Mouse (Mus musculus) heart, embryonic 10.5 days (tissue): Measurements from ENCODE around the gene Glis1. TPM values are rescaled to one million over a fixed set of nuclear protein-coding genes. Genes with fewer than 3 reads are reported as not detected.

Source experiments
- DNase-seq: peaks from one replicate; pipeline ENCODE4 v3.0.0-alpha.2; 2017; ENCODE audit warnings: low spot score
- H3K27ac ChIP-seq: fragments of 300-500 bp; sonication (generic); 2 replicates; pipeline ENCODE4 v1.5.1; 2016; ENCODE audit warnings: mild to moderate bottlenecking
- H3K27me3 ChIP-seq: fragments of 300-500 bp; sonication (generic); 2 replicates; pipeline ENCODE4 v1.6.1; 2016; ENCODE audit warnings: mild to moderate bottlenecking; ENCODE audit not compliant: poor library complexity, insufficient read depth, severe bottlenecking
- H3K36me3 ChIP-seq: fragments of 300-500 bp; sonication (generic); 2 replicates; pipeline ENCODE4 v1.6.1; 2016; ENCODE audit warnings: mild to moderate bottlenecking, moderate library complexity
- H3K4me1 ChIP-seq: fragments of 300-500 bp; sonication (generic); 2 replicates; pipeline ENCODE4 v1.6.1; 2016; ENCODE audit warnings: mild to moderate bottlenecking
- H3K4me3 ChIP-seq: fragments of 300-500 bp; sonication (generic); 2 replicates; pipeline ENCODE4 v1.5.1; 2016; ENCODE audit warnings: mild to moderate bottlenecking, moderate library complexity
- H3K9me3 ChIP-seq: fragments of 300-500 bp; sonication (generic); 2 replicates; pipeline ENCODE4 v1.6.1; 2016; ENCODE audit warnings: mild to moderate bottlenecking, moderate library complexity
- WGBS: fragments of 180-500 bp; shearing (Covaris S2); methylation state at CpG from one replicate; pipeline ENCODE4 v1.1.7; 2016; 5-methylcytosine and 5-hydroxymethylcytosine counted together
- polyA plus RNA-seq: library from polyadenylated mRNA; unstranded; fragments of >200 nt; fragmentation: Nextera tagmentation; extraction: Ambion mirVana; gene quantifications from 2 replicates; pipeline ENCODE4 v1.2.1, GENCODE M21; 2016

Gene Glis1
- polyA plus RNA-seq, 1 experiment from 2014 or later: 2.0 TPM

GRCm38 (mm10) chr4:107570329-107571014, 136.1 kb downstream of the Glis1 start:
- no peak for DNase-seq
- no peaks in the 10 kb centered on the region for H3K36me3 ChIP-seq
- H3K27me3 ChIP-seq: peaks cover 20% of the 10 kb centered on the region
- H3K4me1 ChIP-seq: peaks cover 33% of the 10 kb centered on the region
- whole genome bisulfite sequencing: 63% methylated on average over 19 of the region's 19 CpGs
- no peak overlapping the region for H3K27ac ChIP-seq
- H3K4me3 ChIP-seq: no peak overlapping the region
- H3K9me3 ChIP-seq: no peaks in the 10 kb centered on the region

DNA sequence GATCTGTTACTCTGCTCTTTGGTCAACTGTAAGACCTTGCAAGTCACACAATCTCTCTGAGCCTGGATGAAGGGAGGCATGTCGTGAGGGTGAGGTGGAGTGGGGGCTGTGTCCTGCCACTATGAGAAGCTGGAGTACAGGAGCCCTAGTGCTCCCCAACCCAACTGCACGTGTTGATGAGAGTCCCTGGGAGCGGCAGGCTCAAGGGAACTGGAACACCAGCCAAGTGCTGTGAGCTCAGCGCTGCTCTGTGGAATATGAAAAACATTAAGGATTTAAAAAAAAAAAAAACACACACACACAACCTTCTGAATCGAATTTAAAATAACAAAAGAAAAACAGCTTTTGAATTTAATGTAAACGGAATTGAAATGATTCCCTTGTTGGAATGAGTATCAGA, 141.4 kb downstream of the Glis1 start:
- DNase-seq: no peak
- WGBS: 72% methylated on average over 6 of the region's 6 CpGs
- Histone ChIP-seq H3K27ac (no peak overlapping the region), H3K36me3 (no peaks in the 10 kb centered on the region), H3K9me3 (no peaks in the 10 kb centered on the region), H3K4me1 (peaks cover 11% of the 10 kb centered on the region), H3K27me3 (peaks cover 13% of the 10 kb centered on the region; the same call in 1 of the 2 replicates), H3K4me3 (no peak overlapping the region)

DNA sequence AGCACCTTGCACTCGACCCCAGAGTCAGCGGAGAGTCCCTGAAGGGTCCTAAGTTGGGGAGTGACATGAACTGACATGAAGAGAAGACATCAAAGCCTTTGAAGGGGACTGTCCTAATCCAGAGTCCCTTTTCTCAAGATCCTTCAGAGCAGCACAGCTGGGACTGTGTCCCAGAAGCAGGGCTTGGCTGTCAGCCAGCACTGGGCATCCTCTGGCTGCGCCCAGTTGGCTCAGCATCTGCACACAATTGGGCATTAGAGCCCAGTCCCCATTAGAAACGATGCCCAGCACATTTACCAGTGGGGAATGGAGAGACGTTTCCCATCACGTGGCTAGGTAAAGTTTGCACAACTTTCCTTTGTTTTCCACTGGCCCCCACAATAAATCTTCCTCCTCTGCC, 142.4 kb downstream of the Glis1 start:
- Histone ChIP-seq H3K4me3 (no peak overlapping the region), H3K9me3 (no peaks in the 10 kb centered on the region), H3K27me3 (peaks cover 15% of the 10 kb centered on the region; the same call in 1 of the 2 replicates), H3K27ac (no peak overlapping the region), H3K4me1 (peaks cover 4% of the 10 kb centered on the region; the same call in 1 of the 2 replicates), H3K36me3 (no peaks in the 10 kb centered on the region)
- DNase-seq: no peak
- WGBS: 71% methylated on average over 6 of the region's 6 CpGs

- Histone ChIP-seq H3K9me3 (no peaks in the 10 kb centered on the region), H3K27ac (no peak overlapping the region), H3K27me3 (peaks cover 20% of the 10 kb centered on the region; the same call in 1 of the 2 replicates), H3K36me3 (no peaks in the 10 kb centered on the region), H3K4me3 (no peak overlapping the region), H3K4me1 (no peaks in the 10 kb centered on the region; the same call in 1 of the 2 replicates)
- DNase-seq: no peak
- 80% methylated on average over 12 of the region's 12 CpGs for WGBS
Observed at GRCm38 (mm10) chr4:107577146-107577839, 142.9 kb downstream of the Glis1 start.

GRCm38 (mm10) chr4:107580883-107581282, 146.5 kb downstream of the Glis1 start:
- Histone ChIP-seq H3K9me3 (no peaks in the 10 kb centered on the region), H3K27me3 (peaks cover 20% of the 10 kb centered on the region; the same call in 1 of the 2 replicates), H3K27ac (no peak overlapping the region), H3K4me1 (no peaks in the 10 kb centered on the region), H3K4me3 (no peak overlapping the region), H3K36me3 (no peaks in the 10 kb centered on the region)
- DNase-seq: no peak
- 74% methylated on average over 11 of the region's 11 CpGs for WGBS

- Histone ChIP-seq H3K27ac (no peak overlapping the region), H3K4me1 (peaks cover 24% of the 10 kb centered on the region), H3K27me3 (peaks cover 6% of the 10 kb centered on the region; the same call in 1 of the 2 replicates), H3K36me3 (no peaks in the 10 kb centered on the region), H3K4me3 (no peak overlapping the region), H3K9me3 (no peaks in the 10 kb centered on the region)
- WGBS: 61% methylated on average over 5 of the region's 5 CpGs
- DNase-seq: no peak
Observed at GRCm38 (mm10) chr4:107586391-107586790, 152.0 kb downstream of the Glis1 start.

DNA sequence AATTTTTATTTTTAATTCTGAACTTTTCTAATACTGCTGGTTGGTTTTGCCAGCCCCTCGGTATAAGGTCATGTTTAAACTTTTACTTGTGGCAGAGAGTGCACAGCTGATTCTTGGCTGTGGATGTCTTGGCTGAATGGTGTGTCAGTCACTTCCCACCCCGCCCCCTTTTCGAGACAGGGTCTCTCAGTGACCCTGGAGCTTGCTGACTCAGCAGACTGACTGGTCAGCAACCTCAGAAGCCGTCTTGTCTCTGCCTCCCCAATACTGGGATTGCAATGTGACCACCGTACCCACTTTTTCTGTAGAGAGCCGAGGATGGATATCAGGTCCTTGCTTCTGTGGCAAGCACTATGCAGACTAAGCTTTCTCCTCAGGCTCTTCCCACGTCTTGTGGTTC, 154.2 kb downstream of the Glis1 start:
- no peaks in the 10 kb centered on the region for H3K9me3 ChIP-seq
- DNase-seq: no peak
- H3K27me3 ChIP-seq: no peaks in the 10 kb centered on the region
- 83% methylated on average over 7 of the region's 7 CpGs for WGBS
- peaks cover 33% of the 10 kb centered on the region for H3K4me1 ChIP-seq
- no peak overlapping the region for H3K4me3 ChIP-seq
- no peaks in the 10 kb centered on the region for H3K36me3 ChIP-seq
- H3K27ac ChIP-seq: no peak overlapping the region

- Histone ChIP-seq H3K4me3 (no peak overlapping the region), H3K4me1 (peaks cover 33% of the 10 kb centered on the region), H3K36me3 (no peaks in the 10 kb centered on the region), H3K9me3 (no peaks in the 10 kb centered on the region), H3K27me3 (no peaks in the 10 kb centered on the region), H3K27ac (no peak overlapping the region)
- 84% methylated on average over 8 of the region's 8 CpGs for WGBS
- no peak for DNase-seq
Observed at GRCm38 (mm10) chr4:107589046-107589445, 154.7 kb downstream of the Glis1 start.

DNA sequence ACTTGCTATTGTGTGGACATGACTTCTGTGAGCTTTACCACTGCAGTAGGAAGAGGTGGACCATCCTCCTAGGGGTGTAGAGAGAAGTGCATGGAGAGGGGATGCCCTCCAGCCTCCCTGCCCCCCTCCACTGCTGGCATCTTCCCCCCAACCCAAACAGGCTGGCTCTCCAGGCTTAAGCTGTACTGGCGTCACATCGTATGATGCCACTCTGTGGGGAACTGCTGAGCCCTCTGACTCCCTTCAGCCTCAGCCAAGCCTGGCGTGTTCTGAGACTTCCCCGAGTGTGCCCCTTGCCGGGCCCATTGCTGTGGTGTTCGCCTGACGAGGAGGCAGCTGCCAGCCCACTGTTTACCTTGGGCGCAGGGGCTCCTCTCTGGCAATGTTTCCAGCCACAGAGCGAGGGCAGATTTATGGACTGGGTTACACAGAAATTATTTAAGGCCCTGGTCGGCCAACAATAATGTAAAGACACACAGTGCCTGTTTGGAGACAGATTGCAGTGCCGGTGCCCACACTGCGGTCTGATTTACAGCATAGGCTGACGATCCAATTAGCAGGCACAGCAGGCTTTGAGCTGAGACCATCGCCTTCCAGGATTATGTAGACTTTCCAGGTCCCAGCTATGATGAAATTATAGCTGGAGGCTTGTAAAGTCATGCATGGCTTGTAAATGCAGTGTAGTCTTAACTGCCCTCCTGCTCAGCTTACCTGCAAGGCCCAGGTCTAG, 156.6 kb downstream of the Glis1 start:
- Histone ChIP-seq H3K36me3 (no peaks in the 10 kb centered on the region), H3K4me1 (peaks cover 51% of the 10 kb centered on the region), H3K4me3 (no peak overlapping the region), H3K27ac (peak overlapping the region; percentile 44; the same call in 1 of the 2 replicates), H3K27me3 (peaks cover 5% of the 10 kb centered on the region; the same call in 1 of the 2 replicates), H3K9me3 (no peaks in the 10 kb centered on the region)
- WGBS: 81% methylated on average over 14 of the region's 14 CpGs
- DNase-seq: no peak

- WGBS: 86% methylated on average over 4 of the region's 4 CpGs
- Histone ChIP-seq H3K27ac (no peak overlapping the region), H3K27me3 (peaks cover 12% of the 10 kb centered on the region; the same call in 1 of the 2 replicates), H3K4me3 (no peak overlapping the region), H3K36me3 (no peaks in the 10 kb centered on the region), H3K4me1 (peaks cover 68% of the 10 kb centered on the region), H3K9me3 (no peaks in the 10 kb centered on the region)
- DNase-seq: no peak
Observed at GRCm38 (mm10) chr4:107593426-107593825, 159.0 kb downstream of the Glis1 start.

- Histone ChIP-seq H3K4me1 (peaks cover 52% of the 10 kb centered on the region), H3K36me3 (no peaks in the 10 kb centered on the region), H3K4me3 (peak overlapping the region; percentile 35; the same call in 1 of the 2 replicates), H3K9me3 (no peaks in the 10 kb centered on the region), H3K27ac (peak overlapping the region; percentile 88), H3K27me3 (peaks cover 18% of the 10 kb centered on the region; the same call in 1 of the 2 replicates)
- DNase-seq: no peak
- WGBS: 34% methylated on average over 9 of the region's 9 CpGs
Observed at GRCm38 (mm10) chr4:107597226-107597897, 163.0 kb downstream of the Glis1 start.

GRCm38 (mm10) chr4:107597898-107598580, 163.6 kb downstream of the Glis1 start:
- Histone ChIP-seq H3K4me1 (peaks cover 54% of the 10 kb centered on the region), H3K27ac (peak overlapping the region; percentile 88), H3K27me3 (peaks cover 22% of the 10 kb centered on the region; the same call in 1 of the 2 replicates), H3K36me3 (no peaks in the 10 kb centered on the region), H3K9me3 (no peaks in the 10 kb centered on the region), H3K4me3 (peak overlapping the region; percentile 35; the same call in 1 of the 2 replicates)
- WGBS: 12% methylated on average over 10 of the region's 10 CpGs
- no peak for DNase-seq
